Mouse (Mus musculus): Measurements from ENCODE around the gene Cnot6l. TPM values are rescaled to one million over a fixed set of nuclear protein-coding genes. Genes with fewer than 3 reads are reported as not detected.

Gene Cnot6l
- polyA plus RNA-seq, 2 experiments = 16.5 to 25.8 TPM

GRCm38 (mm10) chr5:96085324-96085723, 78.6 kb downstream of the Cnot6l start:
- Histone ChIP-seq H3K9ac (ENCODE audit: low read depth, low read length, severe bottlenecking) (no peak overlapping the region), H3K27me3 (ENCODE audit: control insufficient read depth, insufficient read depth, low read length) (no peaks in the 10 kb centered on the region), H3K4me1 (ENCODE audit: control insufficient read depth, insufficient read depth, low read length) (no peaks in the 10 kb centered on the region), H3K4me3 (replicated peaks; ENCODE audit: low read length) (no peak overlapping the region), H3K36me3 (ENCODE audit: control insufficient read depth, insufficient read depth, low read length) (peaks cover 32% of the 10 kb centered on the region), H3K27ac (replicated peaks; ENCODE audit: low read depth, low read length) (no peak overlapping the region), H3K4me2 (replicated peaks; ENCODE audit: low read depth, low read length, severe bottlenecking) (no peak overlapping the region), H3K9me3 (ENCODE audit: control insufficient read depth, low read length) (no peaks in the 10 kb centered on the region)
- no peak for ATAC-seq (ENCODE audit: low FRiP score, low read depth)
- no peak for TF ChIP-seq POLR2A (IDR thresholded peaks at IDR 0.05; ENCODE audit: borderline replicate concordance, extremely low read depth, insufficient read depth, insufficient read length)
- no peak for DNase-seq (ENCODE audit: low spot score)

GRCm38 (mm10) chr5:96079026-96079425, 84.9 kb downstream of the Cnot6l start:
- Histone ChIP-seq H3K27ac (replicated peaks; ENCODE audit: low read depth, low read length) (no peak overlapping the region), H3K36me3 (ENCODE audit: control insufficient read depth, insufficient read depth, low read length) (peaks cover 41% of the 10 kb centered on the region), H3K4me3 (replicated peaks; ENCODE audit: low read length) (no peak overlapping the region), H3K9ac (ENCODE audit: low read depth, low read length, severe bottlenecking) (no peak overlapping the region), H3K4me2 (replicated peaks; ENCODE audit: low read depth, low read length, severe bottlenecking) (no peak overlapping the region), H3K27me3 (ENCODE audit: control insufficient read depth, insufficient read depth, low read length) (no peaks in the 10 kb centered on the region), H3K4me1 (ENCODE audit: control insufficient read depth, insufficient read depth, low read length) (no peaks in the 10 kb centered on the region), H3K9me3 (ENCODE audit: control insufficient read depth, low read length) (no peaks in the 10 kb centered on the region)
- TF ChIP-seq POLR2A (IDR thresholded peaks at IDR 0.05; ENCODE audit: borderline replicate concordance, extremely low read depth, insufficient read depth, insufficient read length) = no peak
- WGBS = 93% methylated on average over 1 of the region's 1 CpGs
- no peak for DNase-seq (ENCODE audit: low spot score)
- ATAC-seq (ENCODE audit: low FRiP score, low read depth) = no peak

GRCm38 (mm10) chr5:96065591-96065990, 98.4 kb downstream of the Cnot6l start:
- Histone ChIP-seq H3K27ac (replicated peaks; ENCODE audit: low read depth, low read length) (no peak overlapping the region), H3K36me3 (ENCODE audit: control insufficient read depth, insufficient read depth, low read length) (no peaks in the 10 kb centered on the region), H3K9ac (ENCODE audit: low read depth, low read length, severe bottlenecking) (no peak overlapping the region), H3K9me3 (ENCODE audit: control insufficient read depth, low read length) (no peaks in the 10 kb centered on the region), H3K4me1 (ENCODE audit: control insufficient read depth, insufficient read depth, low read length) (no peaks in the 10 kb centered on the region), H3K27me3 (ENCODE audit: control insufficient read depth, insufficient read depth, low read length) (no peaks in the 10 kb centered on the region), H3K4me2 (replicated peaks; ENCODE audit: low read depth, low read length, severe bottlenecking) (no peak overlapping the region), H3K4me3 (replicated peaks; ENCODE audit: low read length) (no peak overlapping the region)
- DNase-seq (ENCODE audit: low spot score) (no peak), ATAC-seq (ENCODE audit: low FRiP score, low read depth) (no peak)
- no peak for TF ChIP-seq POLR2A (IDR thresholded peaks at IDR 0.05; ENCODE audit: borderline replicate concordance, extremely low read depth, insufficient read depth, insufficient read length)

GRCm38 (mm10) chr5:96042492-96042891, 121.5 kb downstream of the Cnot6l start:
- ATAC-seq (ENCODE audit: low FRiP score, low read depth) = 0 out of 2 replicates have a peak, but pooled peaks have one; percentile 23
- no peaks in the 10 kb centered on the region for H3K27me3 ChIP-seq (ENCODE audit: control insufficient read depth, insufficient read depth, low read length)
- no peak overlapping the region for H3K4me2 ChIP-seq (replicated peaks; ENCODE audit: low read depth, low read length, severe bottlenecking)
- H3K36me3 ChIP-seq (ENCODE audit: control insufficient read depth, insufficient read depth, low read length) = no peaks in the 10 kb centered on the region
- no peaks in the 10 kb centered on the region for H3K9me3 ChIP-seq (ENCODE audit: control insufficient read depth, low read length)
- no peak overlapping the region for H3K4me3 ChIP-seq (replicated peaks; ENCODE audit: low read length)
- no peaks in the 10 kb centered on the region for H3K4me1 ChIP-seq (ENCODE audit: control insufficient read depth, insufficient read depth, low read length)
- H3K9ac ChIP-seq (ENCODE audit: low read depth, low read length, severe bottlenecking) = no peak overlapping the region
- H3K27ac ChIP-seq (replicated peaks; ENCODE audit: low read depth, low read length) = no peak overlapping the region
- no peak for TF ChIP-seq POLR2A (IDR thresholded peaks at IDR 0.05; ENCODE audit: borderline replicate concordance, extremely low read depth, insufficient read depth, insufficient read length)
- no peak for DNase-seq (ENCODE audit: low spot score)
- 82% methylated on average over 3 of the region's 3 CpGs for WGBS

- Histone ChIP-seq H3K9me3 (ENCODE audit: control insufficient read depth, low read length) (no peaks in the 10 kb centered on the region), H3K36me3 (ENCODE audit: control insufficient read depth, insufficient read depth, low read length) (no peaks in the 10 kb centered on the region), H3K9ac (ENCODE audit: low read depth, low read length, severe bottlenecking) (no peak overlapping the region), H3K4me2 (replicated peaks; ENCODE audit: low read depth, low read length, severe bottlenecking) (no peak overlapping the region), H3K27me3 (ENCODE audit: control insufficient read depth, insufficient read depth, low read length) (no peaks in the 10 kb centered on the region), H3K4me1 (ENCODE audit: control insufficient read depth, insufficient read depth, low read length) (no peaks in the 10 kb centered on the region), H3K27ac (replicated peaks; ENCODE audit: low read depth, low read length) (no peak overlapping the region), H3K4me3 (replicated peaks; ENCODE audit: low read length) (no peak overlapping the region)
- TF ChIP-seq POLR2A (IDR thresholded peaks at IDR 0.05; ENCODE audit: borderline replicate concordance, extremely low read depth, insufficient read depth, insufficient read length) = no peak
- 73% methylated on average over 7 of the region's 7 CpGs for WGBS
- ATAC-seq (ENCODE audit: low FRiP score, low read depth) = no peak
- DNase-seq (ENCODE audit: low spot score) = no peak
These were observed 122.4 kb downstream of the Cnot6l start for GRCm38 (mm10) chr5:96041507-96042104.
